Mouse (Mus musculus) cerebellum, postnatal 14 days (tissue): ENCODE measurements around the gene Lipt2.

Experiments used
- DNase-seq, 2 experiments: peaks; one replicate each; pipeline ENCODE4 v3.0.0; 2021; ENCODE audit warnings: mixed read lengths in 2 of 2

Lipt2 gene

GRCm38 (mm10) chr7:100176269-100176668 is 17.2 kb downstream of the Lipt2 start, which contains the start of gene Kcne3:
Gene Kcne3, plus strand, starts transcription at chr7:100176502.
- DNase-seq: no peak

DNA sequence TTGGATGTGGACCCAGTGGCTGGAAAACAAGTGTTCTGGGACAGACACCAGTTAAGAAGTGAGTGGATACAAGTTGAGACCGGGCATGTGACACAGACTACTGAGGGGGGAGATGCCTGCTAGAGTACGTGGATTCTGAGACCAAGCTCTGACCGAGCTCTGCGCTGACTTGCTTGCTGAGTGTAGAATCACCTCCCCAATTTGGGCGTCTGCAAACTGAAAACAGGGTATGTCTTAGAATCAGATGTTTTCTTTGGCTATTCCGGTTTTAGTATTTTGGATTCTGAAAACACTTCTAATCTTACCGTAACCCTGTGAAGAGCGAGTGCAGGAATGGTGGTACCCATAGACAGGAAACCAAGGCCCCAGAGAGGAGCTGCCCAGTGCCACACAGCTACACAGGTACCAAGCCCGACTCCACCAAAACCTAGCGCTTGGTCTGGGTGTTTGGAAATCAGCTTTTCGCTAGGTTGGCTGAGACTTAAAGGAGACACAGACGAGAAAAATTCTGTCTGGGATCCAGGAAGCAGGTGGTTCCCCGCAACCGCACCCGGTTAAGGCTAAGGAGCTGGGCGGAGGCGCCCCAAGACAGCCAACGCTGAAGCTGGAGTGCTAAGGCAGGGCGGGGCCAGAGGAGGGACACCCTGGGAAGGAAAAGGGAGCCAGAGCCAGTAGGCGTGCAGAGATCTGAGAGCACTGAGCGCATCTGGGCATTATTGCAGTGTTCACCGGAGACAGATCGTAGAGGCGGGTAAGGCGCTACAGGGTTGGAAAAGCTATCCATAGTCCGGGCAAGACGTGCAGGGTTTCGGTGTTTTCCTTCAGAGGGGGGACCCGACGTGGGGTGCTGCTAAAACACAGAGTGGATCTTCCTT is 19.2 kb downstream of the Lipt2 start:
- DNase-seq: peak in 1 of 2 experiments; percentile 17

DNA sequence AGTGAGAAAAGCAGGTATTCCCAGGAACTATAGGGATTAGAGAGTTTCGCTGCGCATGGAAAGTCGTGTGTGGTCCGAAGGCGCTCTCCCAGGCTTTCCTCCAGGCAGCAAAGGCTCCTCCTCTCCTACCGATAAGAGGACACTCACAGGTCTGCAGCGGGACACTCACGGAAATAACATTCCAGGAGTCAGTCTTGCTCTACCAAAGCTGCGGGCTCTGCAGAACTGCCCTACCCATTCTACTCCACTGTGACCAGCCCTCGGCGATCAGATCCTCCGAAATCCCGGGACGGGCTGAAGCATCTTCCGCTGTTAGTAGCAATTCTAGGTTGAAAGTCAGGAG is 19.8 kb downstream of the Lipt2 start:
- DNase-seq: no peak

- no peak for DNase-seq
Measured at GRCm38 (mm10) chr7:100179394-100179793, 20.3 kb downstream of the Lipt2 start.

- DNase-seq: no peak
Measured at GRCm38 (mm10) chr7:100179836-100180407, 20.8 kb downstream of the Lipt2 start.

DNA sequence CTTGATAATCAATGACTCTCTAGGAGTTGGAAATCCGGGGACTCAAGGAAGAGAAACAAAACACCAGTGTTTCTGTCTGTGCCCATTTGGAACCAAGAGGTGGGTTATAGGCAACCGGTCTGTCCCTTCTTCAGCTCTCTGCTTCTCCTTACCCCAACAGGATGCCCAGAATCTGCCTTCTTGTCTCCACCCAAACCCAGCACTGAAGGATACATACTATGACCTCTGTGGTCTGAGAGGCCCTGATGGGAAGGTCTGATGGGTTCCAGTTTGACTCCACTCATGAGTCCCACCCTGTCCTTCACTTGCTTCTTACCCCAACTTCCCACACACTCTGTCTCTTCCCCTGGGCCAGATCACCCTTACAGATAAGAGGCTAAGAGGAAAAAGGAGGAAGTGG is 22.1 kb downstream of the Lipt2 start:
- no peak for DNase-seq

DNA sequence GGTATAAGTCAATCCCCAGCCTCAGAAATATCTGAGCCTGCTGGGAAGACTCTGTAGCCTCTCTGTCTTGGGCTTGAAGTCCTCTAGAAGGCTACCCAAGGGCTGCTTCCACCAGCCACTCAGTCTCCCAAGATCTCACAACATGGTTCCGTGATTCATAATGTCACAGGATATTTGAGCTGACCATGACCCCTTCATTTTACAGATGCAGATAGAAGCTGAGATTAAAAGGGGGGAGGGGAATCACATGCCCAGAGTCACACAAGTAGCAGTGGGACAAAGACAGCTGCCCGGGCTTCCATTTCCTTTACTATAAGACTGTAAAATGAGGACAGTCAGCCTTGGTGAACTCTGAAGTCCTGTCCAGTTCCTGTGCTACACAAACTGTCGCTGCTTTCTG is 22.5 kb downstream of the Lipt2 start:
- no peak for DNase-seq

GRCm38 (mm10) chr7:100182388-100182787 is 23.3 kb downstream of the Lipt2 start:
- DNase-seq: no peak

DNA sequence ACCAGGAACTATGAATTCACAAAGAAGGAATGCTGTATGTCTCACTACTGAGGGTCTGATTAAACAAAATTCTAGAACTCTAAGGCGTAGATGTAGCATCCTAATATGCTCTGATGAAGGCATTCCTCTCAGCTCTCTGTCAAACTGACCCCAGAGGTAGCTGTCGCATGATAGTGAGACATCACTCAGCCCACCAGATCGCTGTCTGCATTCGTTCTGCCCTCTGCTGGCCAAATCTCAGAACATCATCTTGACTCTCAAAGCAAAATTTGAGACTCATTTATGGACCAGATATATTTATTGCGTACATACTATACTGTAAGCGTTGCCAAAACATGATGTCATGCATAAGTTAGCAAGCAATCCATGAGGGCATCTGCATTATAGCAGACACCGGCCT is 28.5 kb downstream of the Lipt2 start:
- peak; percentile 78 to 85 for DNase-seq

- DNase-seq: no peak
Measured at GRCm38 (mm10) chr7:100190167-100190566, 31.1 kb downstream of the Lipt2 start.

- peak; percentile 84 to 92 for DNase-seq
Measured at GRCm38 (mm10) chr7:100190778-100191177, 31.7 kb downstream of the Lipt2 start.

DNA sequence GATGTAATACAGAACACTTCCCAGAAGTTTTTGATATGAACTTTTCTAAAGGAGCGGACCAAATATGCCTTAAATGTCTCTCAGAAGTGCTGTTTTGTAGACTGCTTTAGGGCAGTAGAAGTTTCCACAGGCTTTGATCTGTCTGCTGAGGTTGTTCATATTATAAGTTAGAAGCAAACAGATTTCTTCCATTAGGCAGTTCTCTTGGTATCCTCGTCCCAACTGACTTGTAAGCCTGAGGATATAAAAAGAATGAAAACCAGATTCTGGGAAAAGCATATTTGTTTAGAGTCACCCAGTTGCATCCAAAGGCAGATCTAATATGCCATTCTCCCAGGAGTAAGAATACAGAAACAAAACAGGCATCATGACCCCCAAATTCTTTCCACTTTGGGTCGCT is 42.1 kb downstream of the Lipt2 start:
- DNase-seq: no peak

GRCm38 (mm10) chr7:100203616-100204015 is 44.5 kb downstream of the Lipt2 start:
- no peak for DNase-seq

- no peak for DNase-seq
Measured at GRCm38 (mm10) chr7:100204871-100205270, 45.8 kb downstream of the Lipt2 start.

DNA sequence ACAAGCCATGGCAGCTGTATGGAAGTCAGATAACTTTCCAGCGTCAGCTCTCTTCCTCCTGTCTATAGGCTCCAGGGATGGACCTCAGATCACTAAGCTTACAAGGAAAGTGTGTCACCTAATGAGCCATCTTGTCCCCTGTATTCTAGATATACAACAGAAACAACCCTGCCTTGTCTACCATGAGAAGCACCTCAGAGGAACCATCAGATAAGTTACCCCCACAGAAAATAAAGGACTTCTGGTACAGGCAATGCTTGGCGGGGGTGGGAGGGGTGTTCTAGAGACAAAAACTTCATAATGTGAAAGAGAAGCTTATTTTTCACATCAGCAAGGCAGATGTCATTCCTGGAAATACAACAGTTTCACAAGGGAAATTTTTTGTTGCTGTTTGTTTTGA is 47.1 kb downstream of the Lipt2 start:
- DNase-seq: no peak

DNA sequence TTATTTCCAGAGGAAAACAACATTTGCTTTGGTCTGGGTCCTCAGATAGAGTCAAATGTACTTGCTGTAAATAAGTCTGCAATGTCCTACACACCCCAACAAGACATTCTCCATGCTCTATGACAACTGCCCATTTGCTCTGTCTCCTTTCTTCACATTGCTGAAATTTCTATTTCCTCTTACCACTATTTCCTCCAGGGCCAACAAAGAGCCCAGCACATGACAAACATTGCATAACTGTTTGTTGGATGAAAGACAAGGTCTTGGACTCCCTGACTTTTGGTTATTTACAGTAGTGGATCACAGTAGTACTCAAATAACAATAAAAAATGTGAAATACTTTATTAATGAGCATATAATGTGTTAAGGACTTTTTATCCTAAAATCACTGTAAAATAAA is 48.8 kb downstream of the Lipt2 start:
- no peak for DNase-seq
